Mouse (Mus musculus) midbrain, embryonic 16.5 days (tissue): Measurements from ENCODE around the gene Fgf8. TPM values are rescaled to one million over a fixed set of nuclear protein-coding genes. Genes with fewer than 3 reads are reported as not detected.

Experiments
- ATAC-seq: fragments of 200-750 bp; cut with Nextera tagmentation; 2 replicates; pipeline ENCODE4 v1.8.0; 2017; ENCODE audit warnings: moderate TSS enrichment
- H3K27ac ChIP-seq: fragments of 300-500 bp; sonication (generic); 2 replicates; pipeline ENCODE4 v1.5.1; 2014; ENCODE audit warnings: mild to moderate bottlenecking, low read length, mixed read lengths
- H3K27me3 ChIP-seq: fragments of 300-500 bp; sonication (generic); 2 replicates; pipeline ENCODE4 v1.6.1; 2014; ENCODE audit warnings: low read depth, low read length, mixed read lengths; ENCODE audit not compliant: control insufficient read depth, insufficient read depth
- H3K36me3 ChIP-seq: fragments of 300-500 bp; sonication (generic); 2 replicates; pipeline ENCODE4 v1.6.1; 2014; ENCODE audit warnings: mild to moderate bottlenecking, low read length, moderate library complexity, mixed read lengths; ENCODE audit not compliant: control insufficient read depth, insufficient read depth
- H3K4me1 ChIP-seq: fragments of 300-500 bp; sonication (generic); 2 replicates; pipeline ENCODE4 v1.6.1; 2014; ENCODE audit warnings: mild to moderate bottlenecking, low read length, mixed read lengths; ENCODE audit not compliant: control insufficient read depth, insufficient read depth
- H3K4me2 ChIP-seq: fragments of 300-500 bp; sonication (generic); 2 replicates; pipeline ENCODE4 v1.6.1; 2014; ENCODE audit warnings: mild to moderate bottlenecking, low read length, mixed read lengths
- H3K4me3 ChIP-seq: fragments of 300-500 bp; sonication (generic); 2 replicates; pipeline ENCODE4 v1.5.1; 2014; ENCODE audit warnings: low read depth, mild to moderate bottlenecking, low read length, moderate library complexity, mixed read lengths
- H3K9ac ChIP-seq: fragments of 300-500 bp; sonication (generic); 2 replicates; pipeline ENCODE4 v1.6.1; 2014; ENCODE audit warnings: low read depth, low read length, mixed read lengths
- H3K9me3 ChIP-seq: fragments of 300-500 bp; sonication (generic); replicated peaks from 2 replicates; pipeline ENCODE4 v1.6.1; 2014; ENCODE audit warnings: mild to moderate bottlenecking, low read length, mixed read lengths; ENCODE audit not compliant: control insufficient read depth, poor library complexity, severe bottlenecking
- WGBS: fragments of 180-500 bp; shearing (Covaris S2); extraction: QIAGEN DNeasy Blood & Tissue Kit; methylation state at CpG from one replicate; pipeline ENCODE4 v1.1.7; 2014; 5-methylcytosine and 5-hydroxymethylcytosine counted together
- polyA plus RNA-seq: library from polyadenylated mRNA; unstranded; fragments of >200 nt; fragmentation: Nextera tagmentation; extraction: Ambion mirVana; gene quantifications from 2 replicates; pipeline ENCODE4 v1.2.1, GENCODE M21; 2015

Fgf8 gene
- polyA plus RNA-seq = 0.23 and 1.2 TPM in 2 replicates

DNA sequence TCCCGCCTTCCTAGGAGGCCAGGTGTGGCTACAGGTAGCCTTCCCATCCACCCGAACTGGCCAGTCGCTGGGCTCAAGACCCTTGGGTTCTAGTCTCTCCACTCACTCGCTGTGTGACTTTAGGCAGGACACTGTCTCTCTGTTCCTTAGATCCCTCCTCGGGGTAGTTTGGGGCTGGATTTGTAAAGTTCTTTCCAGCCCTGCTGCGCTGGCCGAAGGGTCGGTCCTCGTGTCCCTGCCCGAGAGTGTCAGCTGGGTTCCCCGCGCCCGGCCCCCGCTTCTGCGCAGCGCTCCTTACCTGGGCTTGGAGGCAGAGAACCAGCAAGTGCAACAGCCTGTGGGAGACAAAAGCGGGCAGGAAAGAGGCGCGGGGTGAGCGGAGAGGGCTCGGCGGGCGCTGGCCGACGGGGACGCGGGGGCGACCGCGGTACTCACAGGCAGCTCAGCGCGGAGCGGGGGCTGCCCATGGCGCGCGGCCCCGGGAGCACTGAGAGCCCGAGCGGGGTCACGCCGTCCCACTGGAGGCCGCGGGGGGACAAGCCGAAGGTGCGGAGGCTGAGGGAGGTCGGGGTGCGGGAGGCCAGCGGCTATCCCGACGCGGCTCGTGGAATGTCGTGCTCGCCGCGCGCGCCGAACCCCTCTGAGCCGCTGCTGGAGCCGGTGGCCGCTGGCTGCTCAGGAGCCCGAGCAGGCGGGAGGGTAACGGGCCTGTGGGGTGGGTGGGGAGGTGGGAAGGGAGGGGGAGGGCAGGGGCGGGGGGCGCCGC, at the start of gene Fgf8:
Gene Fgf8, minus strand, starts transcription at position 698 of the 766 bp plus-strand sequence.
- H3K9ac ChIP-seq = peak within 1 kb of the TSS; percentile 43
- peak within 1 kb of the TSS; percentile 38 for H3K4me3 ChIP-seq
- H3K9me3 ChIP-seq = no peaks in the 10 kb centered on the region
- no peak within 1 kb of the TSS for H3K27ac ChIP-seq
- peaks cover 70% of the 10 kb centered on the region for H3K27me3 ChIP-seq
- no peaks in the 10 kb centered on the region for H3K36me3 ChIP-seq
- H3K4me2 ChIP-seq = peak within 1 kb of the TSS; percentile 66
- ATAC-seq = no peak
- WGBS = under 1% methylated on average over 52 of the region's 68 CpGs
- H3K4me1 ChIP-seq = peaks cover 12% of the 10 kb centered on the region

- no peak overlapping the region for H3K4me3 ChIP-seq
- no peaks in the 10 kb centered on the region for H3K4me1 ChIP-seq
- no peak overlapping the region for H3K27ac ChIP-seq
- H3K27me3 ChIP-seq = no peaks in the 10 kb centered on the region
- ATAC-seq = no peak
- H3K4me2 ChIP-seq = no peak overlapping the region
- H3K9me3 ChIP-seq = no peaks in the 10 kb centered on the region
- WGBS = 92% methylated on average over 6 of the region's 6 CpGs
- H3K36me3 ChIP-seq = no peaks in the 10 kb centered on the region
- no peak overlapping the region for H3K9ac ChIP-seq
These were observed 49.7 kb upstream of the Fgf8 start for GRCm38 (mm10) chr19:45792404-45792803.

DNA sequence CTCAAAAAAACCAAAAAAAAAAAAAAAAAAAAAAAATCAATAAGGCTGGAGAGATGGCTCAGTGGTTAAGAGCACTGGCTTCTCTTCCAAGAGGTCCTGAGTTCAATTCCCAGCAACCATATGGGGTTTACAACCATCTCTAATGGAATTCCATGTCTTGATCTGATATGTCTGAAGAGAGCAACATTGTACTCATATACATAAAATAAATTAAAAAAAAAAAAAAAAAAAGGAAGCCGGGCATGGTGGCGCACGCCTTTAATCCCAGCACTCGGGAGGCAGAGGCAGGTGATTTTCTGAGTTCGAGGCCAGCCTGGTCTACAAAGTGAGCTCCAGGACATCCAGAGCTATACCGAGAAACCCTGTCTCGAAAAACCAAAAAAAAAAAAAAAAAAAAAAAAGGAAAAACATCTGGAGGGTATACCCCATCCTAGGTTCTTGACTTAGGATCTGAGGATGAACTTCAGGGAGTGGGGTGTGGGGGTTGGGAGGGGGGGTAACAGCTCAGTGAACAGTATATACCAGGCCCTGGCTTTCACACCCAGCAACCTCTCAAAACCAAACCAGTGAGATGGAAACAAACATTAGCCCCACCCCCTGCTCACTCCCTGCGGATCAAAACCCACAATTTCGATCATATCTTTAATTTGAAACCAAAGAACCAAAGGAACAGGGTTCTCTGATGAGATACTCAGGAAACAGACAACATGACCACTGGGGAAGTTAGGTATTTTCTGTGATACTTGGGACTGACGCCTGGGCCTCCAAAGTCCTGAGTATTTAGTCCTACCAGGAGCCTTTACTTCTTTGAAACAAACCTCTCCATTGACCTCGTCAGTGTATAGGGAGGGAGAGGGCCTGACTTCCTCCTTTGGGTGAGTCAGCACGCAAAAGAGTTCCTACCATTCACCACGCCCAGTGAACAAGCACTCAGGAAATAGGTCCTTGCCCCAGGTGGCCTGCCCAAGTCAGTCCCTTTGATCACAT, 47.5 kb upstream of the Fgf8 start:
- WGBS = 83% methylated on average over 13 of the region's 13 CpGs
- H3K4me2 ChIP-seq = no peak overlapping the region

GRCm38 (mm10) chr19:45789365-45789764, 46.6 kb upstream of the Fgf8 start:
- Histone ChIP-seq H3K9me3 (no peaks in the 10 kb centered on the region), H3K27me3 (no peaks in the 10 kb centered on the region), H3K4me3 (no peak overlapping the region), H3K27ac (no peak overlapping the region), H3K36me3 (no peaks in the 10 kb centered on the region), H3K4me2 (no peak overlapping the region), H3K4me1 (no peaks in the 10 kb centered on the region; the same call in 1 of the 2 replicates), H3K9ac (no peak overlapping the region)
- no peak for ATAC-seq
- WGBS = 73% methylated on average over 7 of the region's 7 CpGs

More for the DNA sequence above, 47.5 kb upstream of the Fgf8 start:
- no peaks in the 10 kb centered on the region for H3K36me3 ChIP-seq
- no peaks in the 10 kb centered on the region for H3K4me1 ChIP-seq
- no peak overlapping the region for H3K4me3 ChIP-seq
- no peaks in the 10 kb centered on the region for H3K9me3 ChIP-seq
- H3K27me3 ChIP-seq = no peaks in the 10 kb centered on the region
- H3K27ac ChIP-seq = no peak overlapping the region
- no peak overlapping the region for H3K9ac ChIP-seq
- no peak for ATAC-seq

DNA sequence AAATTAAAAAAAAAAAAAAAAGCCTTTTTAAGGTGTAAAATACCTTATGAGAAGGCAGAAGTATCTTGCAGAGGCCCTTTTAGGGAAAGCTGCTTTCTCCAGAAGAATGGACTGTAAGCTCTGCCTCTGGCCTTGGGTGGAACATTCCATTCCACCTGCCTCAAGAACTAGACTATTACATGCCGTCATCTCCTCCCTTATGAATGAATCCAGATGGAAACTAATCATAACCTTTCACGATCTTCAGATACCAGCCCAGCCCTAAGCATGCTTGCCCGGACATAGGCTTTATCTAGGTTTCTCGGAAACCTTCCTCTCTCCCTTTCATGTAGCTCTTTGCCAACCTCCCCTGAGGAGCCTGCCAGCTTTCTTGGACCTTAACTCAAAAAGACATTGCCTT, 45.6 kb upstream of the Fgf8 start:
- Histone ChIP-seq H3K27ac (no peak overlapping the region), H3K4me1 (peaks cover 6% of the 10 kb centered on the region), H3K4me3 (no peak overlapping the region), H3K9me3 (no peaks in the 10 kb centered on the region), H3K4me2 (no peak overlapping the region), H3K9ac (no peak overlapping the region), H3K36me3 (no peaks in the 10 kb centered on the region), H3K27me3 (no peaks in the 10 kb centered on the region)
- 88% methylated on average over 4 of the region's 4 CpGs for WGBS
- no peak for ATAC-seq

- peaks cover 6% of the 10 kb centered on the region for H3K4me1 ChIP-seq
- no peak overlapping the region for H3K4me2 ChIP-seq
- no peak overlapping the region for H3K4me3 ChIP-seq
- 71% methylated on average over 3 of the region's 3 CpGs for WGBS
- no peaks in the 10 kb centered on the region for H3K36me3 ChIP-seq
- H3K27ac ChIP-seq = no peak overlapping the region
- no peak overlapping the region for H3K9ac ChIP-seq
- no peaks in the 10 kb centered on the region for H3K9me3 ChIP-seq
- H3K27me3 ChIP-seq = no peaks in the 10 kb centered on the region
- ATAC-seq = no peak
These were observed 44.7 kb upstream of the Fgf8 start for GRCm38 (mm10) chr19:45787450-45787849.

DNA sequence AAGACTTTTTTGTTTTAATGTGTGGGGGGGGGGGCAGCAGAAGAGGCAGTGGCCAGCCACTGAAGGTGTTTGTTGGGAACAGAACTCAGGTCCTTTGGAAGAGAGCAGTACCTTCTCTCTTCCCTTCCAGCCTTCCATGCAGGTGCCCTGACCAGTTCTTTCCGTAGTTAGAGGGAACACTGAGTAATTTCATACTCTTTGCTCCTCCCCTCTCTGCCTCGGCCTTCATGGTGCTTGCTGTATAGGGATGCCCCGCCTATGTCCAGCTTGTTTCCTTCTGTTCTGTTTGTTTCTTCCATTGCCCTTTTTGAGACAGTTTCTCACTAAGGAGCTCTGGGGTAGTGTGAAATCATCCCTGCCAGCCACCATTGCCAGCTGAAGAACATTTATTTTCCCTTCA, 42.8 kb upstream of the Fgf8 start:
- H3K27me3 ChIP-seq = no peaks in the 10 kb centered on the region
- no peak overlapping the region for H3K27ac ChIP-seq
- H3K4me3 ChIP-seq = no peak overlapping the region
- peaks cover 22% of the 10 kb centered on the region for H3K4me1 ChIP-seq
- no peak overlapping the region for H3K9ac ChIP-seq
- ATAC-seq = no peak
- H3K36me3 ChIP-seq = no peaks in the 10 kb centered on the region
- H3K9me3 ChIP-seq = no peaks in the 10 kb centered on the region
- WGBS = 60% methylated on average over 3 of the region's 3 CpGs
- no peak overlapping the region for H3K4me2 ChIP-seq

DNA sequence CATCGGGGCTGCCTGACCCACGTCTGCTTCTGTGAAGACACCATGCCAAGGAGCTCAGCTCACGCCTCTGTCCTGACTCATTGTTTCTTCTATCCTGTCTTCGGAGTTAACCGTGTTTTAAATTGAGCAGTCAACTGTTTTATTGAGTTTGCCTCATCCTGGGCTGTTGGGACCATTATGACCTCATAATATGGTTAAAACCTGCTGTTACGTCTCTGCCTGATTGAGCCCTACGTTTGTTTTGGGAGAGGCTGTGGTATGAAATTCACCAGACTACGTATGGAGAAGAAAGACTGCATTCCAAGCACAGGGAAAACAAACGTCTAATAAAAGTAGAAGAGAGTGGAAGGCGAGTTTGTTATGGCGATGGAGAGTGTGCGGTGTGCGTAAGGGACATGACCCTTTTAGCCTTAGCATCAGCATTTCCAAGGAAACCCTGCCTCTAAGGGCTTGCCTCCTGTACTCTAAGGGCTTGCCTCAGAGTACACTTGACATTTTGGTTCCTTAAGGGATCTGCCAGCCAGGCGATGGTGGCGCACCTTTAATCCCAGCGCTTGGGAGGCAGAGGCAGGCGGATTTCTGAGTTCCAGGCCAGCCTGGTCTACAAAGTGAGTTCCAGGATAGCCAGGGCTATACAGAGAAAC, 41.3 kb upstream of the Fgf8 start:
- 33% methylated on average over 17 of the region's 17 CpGs for WGBS
- Histone ChIP-seq H3K27me3 (no peaks in the 10 kb centered on the region), H3K4me3 (peak overlapping the region; percentile 99), H3K27ac (peak overlapping the region; percentile 6; the same call in 1 of the 2 replicates), H3K36me3 (no peaks in the 10 kb centered on the region), H3K4me1 (peaks cover 34% of the 10 kb centered on the region), H3K9me3 (no peaks in the 10 kb centered on the region), H3K9ac (peak overlapping the region; percentile 48; the same call in 1 of the 2 replicates), H3K4me2 (peak overlapping the region; percentile 67)
- ATAC-seq = no peak
